Mouse (Mus musculus) liver, postnatal 0 days (tissue): ENCODE results near the gene Morn4.

Experiments
- CTCF ChIP-seq: sonication (generic); IDR thresholded peaks from 2 replicates; pipeline ENCODE4 v1.5.1; 2016; ENCODE audit warnings: antibody characterized with exemption, low read depth
- EP300 ChIP-seq: IDR thresholded peaks from 2 replicates; pipeline ENCODE4 v1.6.1; 2016; ENCODE audit warnings: antibody characterized with exemption, low read depth, mild to moderate bottlenecking

GRCm38 (mm10) chr19:42080469-42080868 is 5.7 kb downstream of the Morn4 start:
- TF ChIP-seq EP300, result no peak
- no peak for TF ChIP-seq CTCF
